Mouse (Mus musculus) left cerebral cortex, postnatal 4 days (tissue): ENCODE data around the gene Cnot10. TPM values are rescaled to one million over a fixed set of nuclear protein-coding genes. Genes with fewer than 3 reads are reported as not detected.
A peak's percentile ranks its signal among the peaks of the same experiment; 100 is the strongest.

Experiments used
- DNase-seq: peaks from one replicate; pipeline ENCODE4 v3.0.0-alpha.2; 2022
- intact Hi-C: fragments of 180-260 bp; cut with DNase I; formaldehyde crosslinking; loops from one replicate; pipeline ENCODE4 v1.15.1; 2025
- total RNA-seq, 2 experiments: library from RNA; stranded (reverse); gene quantifications; 2 replicates each; pipeline ENCODE4 v1.2.3; 2021

Cnot10 gene
- 10 to 100 TPM; 48.4 to 53.1 TPM for total RNA-seq

DNA sequence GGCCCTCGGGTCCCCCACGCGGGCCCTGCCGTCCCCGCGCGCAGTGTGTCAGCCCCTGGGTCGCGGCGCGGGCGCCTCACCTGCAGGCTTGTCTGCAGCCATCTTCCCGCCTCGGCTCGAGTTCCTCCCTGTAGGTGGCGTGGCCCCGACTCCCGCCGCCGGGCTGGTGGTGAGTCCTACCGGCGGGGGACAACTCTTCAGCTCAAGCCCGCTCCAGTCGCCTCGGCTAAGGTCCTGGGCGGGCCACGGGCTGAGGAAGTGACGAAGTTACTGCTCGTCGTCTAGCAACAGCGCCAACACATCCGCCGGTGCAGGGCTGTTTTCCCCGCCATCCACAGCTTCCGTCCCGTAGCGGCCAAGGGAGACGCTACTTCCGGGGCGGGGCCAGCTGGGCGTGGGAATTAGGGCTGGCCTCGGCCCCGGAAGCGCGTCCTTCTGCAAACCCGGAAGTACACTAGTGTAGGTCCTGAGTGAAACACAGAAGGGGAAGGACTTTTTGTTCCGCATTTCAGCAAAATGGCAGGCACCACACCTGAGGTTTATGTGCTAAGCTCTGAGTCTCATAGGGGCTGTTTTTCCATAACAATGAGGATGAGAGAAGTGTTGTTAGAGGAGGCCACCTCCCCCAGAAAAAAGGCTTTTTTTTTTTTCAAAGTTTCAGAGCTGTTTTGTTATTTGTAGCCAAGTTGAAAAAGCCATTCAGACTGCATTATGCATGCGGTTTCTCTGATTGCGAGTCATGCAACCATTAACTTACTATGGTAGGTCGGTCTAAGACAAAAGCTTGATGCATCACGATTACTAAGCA lies at the start of gene Cnot10:
Gene Cnot10 (minus strand): TSS at position 346 of the 808 bp plus-strand sequence.
- intact Hi-C loops, result no loop called here
- DNase-seq, result peak; percentile 98

DNA sequence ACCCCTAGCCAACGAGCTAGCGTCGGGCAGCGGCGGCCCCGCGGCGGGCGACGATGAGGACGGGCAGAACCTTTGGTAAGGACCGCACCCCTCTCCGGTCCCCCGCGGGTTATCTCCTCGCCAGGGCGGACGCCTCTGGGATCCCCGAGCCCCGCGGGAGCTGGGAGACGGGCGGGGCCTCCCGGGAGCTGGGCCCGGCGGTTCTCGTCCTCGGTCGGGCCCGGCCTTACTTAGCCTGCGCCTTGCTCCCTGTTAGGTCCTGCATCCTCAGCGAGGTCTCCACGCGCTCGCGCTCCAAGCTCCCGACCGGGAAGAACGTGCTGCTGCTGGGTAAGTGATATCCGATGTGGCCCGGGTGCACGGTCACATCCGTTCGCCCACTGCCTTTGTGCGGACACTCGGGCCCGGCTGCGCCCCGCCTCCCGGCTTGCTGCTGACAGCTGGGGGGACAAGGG lies 49.0 kb upstream of the Cnot10 start:
- intact Hi-C loops, result no loop called here
- no peak for DNase-seq

DNA sequence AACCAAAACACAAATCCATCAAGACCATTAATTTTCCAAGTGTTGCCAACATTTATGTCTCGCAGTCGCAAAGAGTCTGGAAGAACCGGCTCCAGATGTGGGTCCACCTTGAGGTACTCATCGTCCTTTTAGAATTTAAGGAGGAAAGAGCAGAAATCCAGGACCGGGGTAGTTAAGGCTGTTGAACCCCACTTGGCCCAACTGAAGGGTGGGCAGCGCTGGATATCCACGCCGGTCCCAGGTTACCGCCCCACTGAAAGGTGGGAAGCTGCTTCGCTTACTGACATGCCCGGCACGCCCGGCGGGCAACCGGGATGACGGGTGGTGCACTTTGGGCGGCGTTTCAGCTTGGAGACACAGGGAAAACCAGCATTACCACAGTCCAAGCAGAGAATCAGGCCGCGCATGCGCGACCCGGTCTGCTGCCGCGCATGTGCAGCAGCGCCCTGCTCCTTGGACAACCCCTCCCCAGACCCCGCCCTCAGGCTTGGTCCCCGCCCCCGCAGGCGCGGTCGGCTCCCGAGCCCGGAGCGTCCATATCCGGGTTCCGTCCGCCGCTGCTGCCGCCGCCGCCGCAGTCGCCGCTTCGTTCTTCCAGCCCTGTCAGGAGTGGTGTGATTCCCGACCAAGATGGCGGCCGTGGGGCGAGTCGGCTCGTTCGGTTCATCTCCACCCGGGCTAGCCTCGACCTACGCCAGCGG lies 48.4 kb upstream of the Cnot10 start, which contains the start of gene Dync1li1:
Gene Dync1li1 (plus strand): TSS at position 539 of the 701 bp plus-strand sequence.
- peak; percentile 99 for DNase-seq
- intact Hi-C loops, result no loop called here

DNA sequence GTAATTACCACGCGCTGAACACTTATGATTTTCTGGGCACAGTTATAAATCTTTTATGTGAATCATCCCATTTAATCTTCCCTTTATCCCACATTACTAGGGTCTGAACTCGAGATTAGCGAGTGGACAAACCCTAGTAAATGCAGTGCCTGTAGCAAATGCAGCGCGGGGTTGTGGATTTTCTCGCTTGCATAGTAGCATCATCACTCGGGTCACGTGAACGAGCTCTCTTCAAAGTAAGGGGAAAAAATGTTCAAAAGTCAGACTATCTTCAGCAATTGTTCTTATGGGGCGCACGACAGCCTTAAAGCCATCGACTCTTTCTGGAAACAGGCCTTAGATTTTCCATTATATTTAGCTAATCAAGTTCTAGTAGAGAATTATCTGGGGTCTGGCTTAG lies 47.7 kb upstream of the Cnot10 start:
- intact Hi-C loops, result no loop called here
- DNase-seq, result no peak

DNA sequence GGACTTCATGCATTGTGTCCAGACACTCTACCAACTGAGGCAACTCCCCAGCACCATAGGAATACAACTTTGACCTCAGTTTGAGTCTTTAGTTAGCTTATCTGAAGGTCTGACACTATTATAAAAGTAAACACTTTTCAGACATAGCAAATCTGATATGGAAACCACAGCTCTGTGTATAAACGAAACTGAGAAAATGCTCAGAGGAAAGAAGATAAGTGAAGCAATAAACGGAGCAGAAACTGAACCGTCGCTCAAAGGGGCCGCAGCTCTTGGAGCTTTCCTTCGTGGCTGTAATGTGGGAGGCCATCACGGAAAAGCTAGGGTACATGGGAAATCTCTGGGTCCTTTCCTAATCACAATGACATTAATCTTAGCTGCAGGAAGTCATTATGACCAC lies 46.3 kb upstream of the Cnot10 start:
- no peak for DNase-seq
- intact Hi-C loops, result no loop called here

DNA sequence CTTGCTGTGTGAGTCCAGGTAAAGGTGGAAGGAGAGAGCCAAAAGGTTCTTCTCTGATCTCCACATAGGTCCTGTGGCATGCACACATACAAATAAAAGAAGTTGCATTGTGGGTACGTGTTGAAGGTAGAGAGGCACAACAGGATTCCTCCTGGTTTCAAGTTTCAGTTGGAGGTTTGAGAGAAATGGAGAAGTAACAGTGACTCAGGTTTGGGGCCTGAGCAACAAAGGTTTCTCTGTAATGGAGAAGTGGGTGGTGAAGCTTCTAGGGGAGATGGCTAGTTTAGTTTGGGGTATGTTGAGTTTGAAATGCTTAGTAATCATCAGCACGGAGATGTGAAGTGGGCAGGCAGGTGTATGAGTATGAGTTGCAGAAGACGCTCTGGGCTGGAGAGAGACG lies 42.2 kb upstream of the Cnot10 start:
- intact Hi-C loops, result no loop called here
- DNase-seq, result no peak

DNA sequence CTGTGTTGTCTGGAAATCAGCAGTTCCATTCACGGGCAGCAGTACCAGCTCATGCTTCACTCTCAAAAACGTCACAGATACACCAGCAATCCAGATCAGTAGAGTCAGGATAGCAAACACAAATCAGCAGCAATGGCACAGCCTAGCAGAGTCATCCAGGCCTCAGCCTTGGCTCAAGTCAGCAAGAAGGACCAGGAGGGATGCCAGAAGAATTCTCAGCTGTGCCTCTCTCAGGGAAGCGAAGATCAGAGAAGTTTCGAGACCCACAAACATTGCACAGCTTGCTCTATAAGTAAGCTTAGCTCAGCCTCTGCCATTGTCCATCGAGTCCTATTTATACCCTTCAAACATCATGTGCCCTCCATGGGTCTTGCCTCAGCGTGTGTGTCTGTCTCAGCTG lies 40.5 kb upstream of the Cnot10 start:
- intact Hi-C loops, result no loop called here
- DNase-seq, result no peak

DNA sequence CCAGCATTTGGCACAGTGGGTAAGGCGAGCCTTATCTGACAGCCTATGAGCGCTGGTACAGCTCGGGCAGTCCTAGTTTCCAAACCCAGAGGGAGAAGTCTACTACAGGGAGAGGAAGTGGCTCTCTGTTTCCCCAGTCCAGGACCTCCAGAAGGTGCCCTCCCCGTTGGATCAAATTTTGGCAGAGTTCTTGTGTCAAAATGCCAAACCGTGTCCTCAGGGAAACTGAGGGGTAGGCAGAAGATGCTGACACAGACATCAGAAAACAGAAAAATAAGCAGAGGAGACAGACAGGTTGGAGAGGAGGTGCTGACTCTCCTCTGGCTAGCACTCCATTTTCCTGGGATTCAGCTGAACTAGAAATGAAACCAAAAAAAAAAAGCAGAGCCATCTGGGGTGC lies 40.0 kb upstream of the Cnot10 start:
- peak; percentile 33 for DNase-seq

DNA sequence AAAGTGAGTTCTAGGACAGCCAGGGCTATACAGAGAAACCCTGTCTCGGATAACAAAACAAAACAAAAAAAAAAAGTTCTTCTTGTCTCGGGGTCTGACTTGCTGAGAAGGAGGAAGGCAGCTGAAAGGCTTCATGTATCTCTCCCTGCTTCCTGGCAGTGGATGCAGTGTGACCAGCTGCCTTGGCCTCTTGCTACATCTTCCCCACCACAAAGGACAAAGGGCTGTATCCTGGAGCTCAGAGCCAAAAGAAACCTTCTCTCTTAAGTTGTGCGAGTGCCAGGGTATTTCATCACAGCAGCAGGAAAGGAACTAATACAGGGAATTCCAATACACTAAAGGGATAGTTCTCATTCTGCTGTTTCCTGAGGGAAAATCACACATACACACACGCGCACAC lies 38.6 kb upstream of the Cnot10 start:
- no peak for DNase-seq
- intact Hi-C loops, result no loop called here

More for the DNA sequence above, 40.0 kb upstream of the Cnot10 start:
- intact Hi-C loops, result no loop called here

DNA sequence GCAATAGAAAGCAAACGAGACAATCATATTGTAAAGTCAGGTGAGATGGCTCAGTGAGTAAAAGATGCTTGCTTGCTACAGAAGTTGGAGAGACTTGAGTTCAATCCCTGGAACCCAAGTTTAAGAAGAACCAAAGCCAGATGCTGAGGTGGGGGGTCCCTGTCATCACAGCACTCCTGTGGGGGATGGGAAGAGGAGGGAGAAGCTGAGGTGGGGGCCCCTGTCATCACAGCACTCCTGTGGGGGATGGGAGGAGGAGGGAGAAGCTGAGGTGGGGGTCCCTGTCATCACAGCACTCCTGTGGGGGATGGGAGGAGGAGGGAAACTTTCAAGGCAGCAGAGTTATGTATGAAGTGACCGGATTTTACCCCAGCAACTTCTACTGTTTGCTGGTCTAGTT lies 33.6 kb upstream of the Cnot10 start:
- DNase-seq, result no peak
- intact Hi-C loops, result no loop called here

DNA sequence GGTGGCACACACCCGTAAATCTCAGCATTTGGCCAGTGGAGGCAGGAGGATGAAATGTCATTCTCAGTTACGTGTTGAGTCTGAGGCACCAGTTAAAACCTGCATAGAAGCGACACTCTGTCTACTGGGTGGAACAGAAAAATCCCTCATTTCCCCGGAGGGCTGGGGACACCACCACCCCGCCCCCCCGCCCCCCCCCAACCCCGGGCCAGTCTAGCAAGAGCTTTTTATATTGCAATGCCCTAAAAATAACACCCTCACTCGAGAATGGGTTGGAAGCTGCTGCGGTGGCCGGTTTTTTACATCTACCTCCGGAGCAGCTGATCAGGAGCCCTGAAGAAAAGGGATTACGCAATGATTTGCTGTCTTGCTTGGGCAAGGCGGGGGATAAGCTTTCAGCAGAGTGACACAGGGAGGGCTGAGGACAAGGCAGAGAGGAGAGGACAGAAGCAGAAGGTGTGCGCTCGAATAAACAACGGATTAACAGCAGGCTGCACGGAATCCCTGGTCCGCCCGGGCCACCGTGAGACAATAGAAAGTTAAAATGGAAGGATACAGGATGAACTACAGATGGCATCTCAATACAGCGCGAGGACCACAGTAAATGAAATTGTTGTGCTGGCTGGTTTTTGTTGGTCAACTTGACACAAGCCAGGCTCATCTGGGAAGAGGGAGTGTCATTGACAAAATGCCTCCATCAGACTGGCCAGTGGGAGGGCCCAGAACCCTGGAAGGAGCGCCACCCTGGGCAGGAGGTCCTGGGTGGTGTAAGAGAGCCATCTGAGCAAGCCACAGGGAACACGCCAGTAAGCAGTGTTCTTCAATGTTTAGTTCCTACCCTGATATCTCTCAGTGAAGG lies 32.9 kb upstream of the Cnot10 start:
- intact Hi-C loops, result no loop called here
- DNase-seq, result no peak

DNA sequence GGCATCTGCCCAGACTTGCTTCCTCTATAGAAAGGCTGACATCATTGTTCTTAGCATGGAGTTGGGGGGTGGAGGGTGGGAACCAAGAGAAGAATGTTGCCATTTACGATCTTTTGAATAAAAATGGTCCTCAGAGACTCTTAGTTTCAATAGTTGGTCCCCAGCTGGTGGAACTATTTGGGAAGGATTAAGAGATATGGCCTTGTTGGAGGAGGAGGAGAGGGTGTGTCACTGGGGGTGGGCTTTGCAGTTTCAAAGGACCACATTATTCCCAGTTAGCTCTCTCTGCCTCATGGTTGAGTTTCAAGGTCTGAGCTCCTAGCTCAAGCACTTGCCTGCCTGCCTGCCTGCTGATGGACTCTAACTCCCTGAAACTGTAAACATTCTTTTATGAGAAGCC lies 32.0 kb upstream of the Cnot10 start:
- no peak for DNase-seq
- intact Hi-C loops, result no loop called here

DNA sequence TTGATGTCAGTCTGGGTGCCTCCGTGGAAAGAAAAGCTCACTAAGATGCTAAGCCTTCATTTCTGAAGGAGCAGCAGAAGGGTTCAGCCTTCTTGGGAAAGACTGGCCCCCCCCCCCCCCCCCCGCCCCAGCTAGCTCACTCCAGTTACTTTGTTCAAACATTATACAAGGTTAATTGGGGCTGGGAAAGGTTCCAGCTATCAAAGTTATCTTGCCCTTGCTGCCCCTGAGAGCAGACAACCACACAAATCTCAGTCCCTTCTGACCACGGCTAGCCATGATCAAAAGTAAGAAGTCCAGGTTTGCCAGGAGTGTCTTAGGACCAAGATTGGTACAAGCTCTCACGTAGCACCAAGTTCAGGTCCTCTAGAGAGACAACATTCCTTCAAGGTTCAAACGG lies 29.0 kb upstream of the Cnot10 start:
- DNase-seq, result no peak
- intact Hi-C loops, result no loop called here

DNA sequence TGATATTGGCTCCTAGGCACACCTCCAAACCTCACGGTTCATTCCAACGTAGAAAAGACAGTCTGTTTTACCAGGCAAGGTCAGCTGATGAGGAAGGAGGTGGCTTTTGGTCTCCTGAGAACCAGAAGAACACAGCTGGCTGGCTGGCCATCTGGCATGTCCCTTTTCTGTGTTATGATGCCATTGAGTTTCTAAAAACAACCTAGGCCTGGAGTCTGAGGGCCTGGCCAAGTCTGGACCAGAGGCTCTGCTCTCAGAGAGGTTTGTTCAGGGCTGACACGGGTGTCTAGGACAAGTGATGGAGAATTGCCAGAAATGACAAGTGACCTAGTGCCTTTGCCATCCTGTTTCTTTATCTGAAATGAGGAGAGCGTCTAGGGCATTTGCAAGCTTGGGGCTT lies 28.1 kb upstream of the Cnot10 start:
- intact Hi-C loops, result no loop called here
- no peak for DNase-seq

DNA sequence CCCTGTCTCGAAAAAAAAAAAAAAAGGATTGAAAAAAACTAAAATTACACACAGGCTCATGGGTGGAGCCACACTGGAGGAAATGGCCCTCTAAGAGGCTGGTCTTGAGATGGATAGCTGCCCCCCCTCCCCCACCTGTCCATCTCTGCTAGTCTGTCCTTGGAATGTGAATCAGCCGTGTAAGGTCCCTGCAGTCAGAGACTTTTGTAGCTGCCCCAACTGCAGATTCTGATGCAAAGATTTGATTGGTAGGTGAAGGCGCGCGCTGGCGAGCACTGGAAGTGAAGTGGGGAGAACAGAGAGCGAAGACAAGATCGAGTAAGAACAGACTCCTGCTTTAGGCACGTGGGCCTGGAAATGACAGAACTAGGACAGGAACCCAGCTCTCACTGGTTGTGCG lies 26.9 kb upstream of the Cnot10 start:
- intact Hi-C loops, result no loop called here
- no peak for DNase-seq

DNA sequence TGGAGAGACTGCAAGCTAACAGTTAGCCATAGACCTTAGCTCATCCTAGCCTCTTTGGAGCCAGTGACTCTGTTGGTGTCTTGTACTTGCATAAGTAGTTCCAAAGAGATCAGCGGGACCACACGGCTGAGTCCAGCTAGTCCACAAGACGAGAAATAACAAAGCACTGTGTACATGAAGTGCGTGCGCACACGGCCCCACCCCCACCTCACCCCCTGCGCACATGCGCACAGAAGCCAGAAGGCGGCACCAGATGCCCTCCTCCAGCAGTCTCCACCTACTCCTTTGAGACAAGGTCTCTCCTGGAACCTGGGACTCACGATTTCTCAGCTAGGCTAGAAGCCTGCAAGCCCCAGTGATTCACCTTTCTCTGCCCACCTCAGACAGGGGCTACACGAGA lies 23.8 kb upstream of the Cnot10 start:
- intact Hi-C loops, result no loop called here
- no peak for DNase-seq

DNA sequence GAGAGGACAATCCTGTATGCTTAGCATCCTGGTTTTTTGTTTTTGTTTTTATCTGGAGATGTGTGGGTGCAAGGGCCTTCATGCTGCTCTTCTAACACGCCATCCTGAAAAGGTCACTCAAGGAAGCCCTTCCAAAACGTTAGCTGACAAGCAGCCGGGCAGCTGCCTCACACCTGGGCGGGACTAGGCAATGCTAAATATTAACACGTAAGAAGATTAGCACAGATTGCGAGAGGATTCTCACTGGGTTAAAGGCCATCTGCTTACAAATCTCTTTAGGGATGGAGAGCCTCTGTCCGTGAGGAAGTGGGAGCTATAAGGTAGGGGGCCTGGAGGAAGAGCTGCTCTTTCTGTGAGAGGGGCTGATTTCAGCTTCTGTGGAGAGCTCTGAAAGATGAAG lies 22.0 kb upstream of the Cnot10 start:
- no peak for DNase-seq
- intact Hi-C loops, result no loop called here

DNA sequence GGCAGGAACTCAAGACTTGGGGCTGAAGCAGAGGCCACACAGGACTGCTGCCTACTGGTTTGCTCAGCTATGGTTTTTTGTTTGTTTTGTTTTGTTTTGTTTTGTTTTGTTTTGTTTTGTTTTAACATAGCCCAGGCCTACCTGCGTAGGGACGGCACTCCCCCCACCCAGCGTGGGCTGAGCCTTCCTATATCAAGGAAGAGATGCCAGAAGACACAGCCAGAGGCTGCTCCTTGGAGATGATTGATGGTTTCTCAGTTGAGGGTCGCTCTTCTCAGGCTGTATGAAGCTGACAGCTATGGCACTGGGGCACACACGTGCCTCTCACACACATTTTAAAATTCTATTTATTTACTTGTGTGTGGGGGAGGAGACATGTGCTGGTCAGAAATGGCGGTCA lies 21.0 kb upstream of the Cnot10 start:
- intact Hi-C loops, result no loop called here
- DNase-seq, result no peak

DNA sequence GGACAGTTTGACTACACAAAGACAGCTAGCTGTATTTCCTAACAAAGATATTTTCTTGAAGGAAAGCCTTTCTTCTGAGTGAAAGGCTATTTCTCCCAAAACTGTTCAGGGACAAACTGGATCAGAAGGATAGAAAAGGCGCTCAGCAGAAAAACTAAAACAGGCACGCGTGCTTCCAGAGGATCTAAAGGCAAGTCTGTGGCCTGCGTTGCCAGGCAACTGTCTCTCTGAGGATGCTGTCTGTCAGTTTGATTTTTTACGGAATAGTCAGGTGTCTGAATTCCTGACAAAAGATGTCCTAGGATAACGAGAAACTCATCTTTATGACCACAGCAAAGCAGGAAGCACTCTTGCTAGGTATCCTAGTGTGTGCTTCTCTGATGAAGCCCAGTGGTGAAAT lies 20.5 kb upstream of the Cnot10 start:
- no peak for DNase-seq
- intact Hi-C loops, result no loop called here

DNA sequence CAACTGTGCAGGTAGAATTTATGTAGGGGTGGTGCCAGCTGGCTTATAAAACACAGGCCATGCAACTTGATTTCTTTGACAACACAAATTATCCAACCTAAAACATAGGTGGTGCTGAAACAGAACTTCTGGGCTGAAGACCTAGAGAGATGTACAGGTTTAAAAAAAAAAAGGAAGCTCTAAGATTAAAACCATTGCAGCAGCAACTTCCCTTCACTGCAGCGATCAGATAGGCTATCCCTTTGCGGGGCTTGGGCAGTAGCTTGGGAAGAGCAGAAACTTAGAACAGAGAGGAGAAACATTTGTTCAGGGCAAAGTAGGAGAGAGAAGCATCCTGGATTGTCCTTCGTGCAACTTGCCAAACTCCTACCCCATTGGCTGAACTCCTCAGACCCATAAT lies 16.7 kb upstream of the Cnot10 start:
- DNase-seq, result no peak
- intact Hi-C loops, result no loop called here

DNA sequence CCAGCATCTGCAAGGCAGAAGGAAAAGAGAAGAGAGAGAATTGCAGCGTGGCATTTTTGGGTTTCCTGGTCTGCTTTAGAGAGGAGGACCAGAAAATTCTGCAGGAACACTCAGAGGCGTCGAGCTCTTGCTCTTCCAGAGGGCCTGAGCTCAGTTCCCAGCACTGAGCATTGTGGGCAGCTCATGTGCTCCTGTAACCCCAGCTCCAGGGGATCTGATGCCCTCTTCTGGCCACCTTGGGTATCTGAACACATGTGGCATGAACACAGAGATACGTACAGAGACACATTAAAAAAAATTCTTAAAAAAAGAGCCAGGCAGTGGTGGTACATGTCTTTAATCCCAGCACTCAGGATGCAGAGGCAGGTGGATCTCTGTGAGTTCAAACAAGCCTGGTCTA lies 15.4 kb upstream of the Cnot10 start:
- DNase-seq, result no peak
- intact Hi-C loops, result no loop called here
